Mouse (Mus musculus) forebrain, embryonic 15.5 days (tissue): ENCODE measurements around the gene Inpp5a. TPM values are rescaled to one million over a fixed set of nuclear protein-coding genes. Genes with fewer than 3 reads are reported as not detected.
A peak's percentile ranks its signal among the peaks of the same experiment; 100 is the strongest.

Experiments used
- ATAC-seq: fragments of 200-750 bp; cut with Nextera tagmentation; replicated peaks from 2 replicates; pipeline ENCODE4 v1.8.0; 2017; ENCODE audit warnings: mild to moderate bottlenecking, moderate TSS enrichment, moderate library complexity
- H3K27ac ChIP-seq: fragments of 300-500 bp; sonication (generic); replicated peaks from 2 replicates; pipeline ENCODE4 v1.5.1; 2015; ENCODE audit warnings: mild to moderate bottlenecking, inconsistent platforms
- H3K27me3 ChIP-seq: fragments of 300-500 bp; sonication (generic); 2 replicates; pipeline ENCODE4 v1.6.1; 2015; ENCODE audit warnings: inconsistent platforms
- H3K36me3 ChIP-seq: fragments of 300-500 bp; sonication (generic); 2 replicates; pipeline ENCODE4 v1.6.1; 2015; ENCODE audit warnings: mild to moderate bottlenecking, inconsistent platforms
- H3K4me1 ChIP-seq: fragments of 300-500 bp; sonication (generic); 2 replicates; pipeline ENCODE4 v1.6.1; 2015; ENCODE audit warnings: inconsistent platforms
- H3K4me2 ChIP-seq: fragments of 300-500 bp; sonication (generic); replicated peaks from 2 replicates; pipeline ENCODE4 v1.6.1; 2015; ENCODE audit warnings: mild to moderate bottlenecking, inconsistent platforms
- H3K4me3 ChIP-seq: fragments of 300-500 bp; sonication (generic); 2 replicates; pipeline ENCODE4 v1.5.1; 2015; ENCODE audit warnings: mild to moderate bottlenecking, inconsistent platforms
- H3K9ac ChIP-seq: fragments of 300-500 bp; sonication (generic); replicated peaks from 2 replicates; pipeline ENCODE4 v1.6.1; 2015; ENCODE audit warnings: mild to moderate bottlenecking, inconsistent platforms
- H3K9me3 ChIP-seq: fragments of 300-500 bp; sonication (generic); 2 replicates; pipeline ENCODE4 v1.6.1; 2016; ENCODE audit warnings: inconsistent platforms
- WGBS: fragments of 180-500 bp; shearing (Covaris S2); methylation state at CpG from one replicate; pipeline ENCODE4 v1.1.7; 2015; ENCODE audit warnings: mixed read lengths; 5-methylcytosine and 5-hydroxymethylcytosine counted together
- polyA plus RNA-seq: library from polyadenylated mRNA; unstranded; fragments of >200 nt; fragmentation: Nextera tagmentation; extraction: Ambion mirVana; gene quantifications from 2 replicates; pipeline ENCODE4 v1.2.1, GENCODE M21; 2015

Gene Inpp5a
- polyA plus RNA-seq, 1 experiment from 2014 or later: 12.7 TPM

DNA sequence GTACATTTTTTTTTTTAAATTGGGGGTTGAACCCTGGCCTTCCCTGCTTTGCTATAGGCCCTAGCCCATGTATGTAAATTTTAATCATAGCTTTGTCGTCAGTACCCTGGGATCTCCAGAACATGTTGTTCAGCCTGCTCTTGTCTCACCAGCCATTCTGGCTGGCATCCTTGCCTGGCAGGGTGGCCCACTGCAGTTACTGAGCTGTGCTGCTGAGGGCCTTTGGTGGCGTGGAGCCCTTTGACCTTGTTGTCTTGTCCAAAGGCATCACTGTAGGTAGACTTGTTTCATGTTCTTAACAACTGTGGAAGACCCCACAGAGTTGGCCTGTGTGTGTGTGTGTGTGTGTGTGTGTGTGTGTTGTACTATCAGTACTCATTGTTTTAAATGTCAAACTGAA, 3.2 kb downstream of the Inpp5a start:
- H3K9me3 ChIP-seq: no peaks in the 10 kb centered on the region
- no peak for ATAC-seq
- 82% methylated on average over 2 of the region's 2 CpGs for WGBS

DNA sequence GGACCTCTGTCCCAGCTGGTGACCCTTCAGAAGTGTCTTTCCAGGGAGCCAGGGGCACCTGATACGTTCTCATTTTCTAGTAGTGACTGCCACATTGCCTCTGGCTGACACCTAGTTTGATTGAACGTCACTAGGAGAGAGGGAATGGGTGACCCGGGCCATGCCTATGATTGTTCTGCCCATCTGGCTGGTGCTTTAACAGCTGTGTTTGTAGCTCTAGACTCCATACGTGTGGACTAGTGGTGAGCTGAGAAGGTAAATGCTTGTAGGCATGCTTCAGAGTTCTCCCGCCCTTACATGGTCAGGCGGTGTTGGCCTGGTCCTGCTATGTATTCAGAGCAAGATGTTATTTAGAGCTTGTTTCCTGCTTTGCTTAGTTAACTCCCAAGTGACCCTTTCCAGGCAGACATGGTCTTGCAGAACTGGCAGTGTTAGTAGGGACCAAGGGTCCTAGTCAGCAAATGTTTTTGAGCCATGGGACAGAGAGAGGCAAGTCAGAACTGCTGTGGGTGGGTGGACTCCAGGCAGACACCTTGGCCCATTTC, 3.9 kb downstream of the Inpp5a start:
- 71% methylated on average over 6 of the region's 6 CpGs for WGBS
- no peaks in the 10 kb centered on the region for H3K36me3 ChIP-seq
- peaks cover 24% of the 10 kb centered on the region for H3K4me1 ChIP-seq
- no peak for ATAC-seq
- no peak overlapping the region for H3K27ac ChIP-seq
- H3K9me3 ChIP-seq: no peaks in the 10 kb centered on the region
- no peak overlapping the region for H3K4me2 ChIP-seq
- H3K9ac ChIP-seq: no peak overlapping the region
- no peaks in the 10 kb centered on the region for H3K27me3 ChIP-seq
- no peak overlapping the region for H3K4me3 ChIP-seq

More for the DNA sequence above, 3.2 kb downstream of the Inpp5a start:
- Histone ChIP-seq H3K4me3 (no peak overlapping the region), H3K9ac (no peak overlapping the region), H3K27me3 (no peaks in the 10 kb centered on the region), H3K36me3 (no peaks in the 10 kb centered on the region), H3K4me1 (peaks cover 26% of the 10 kb centered on the region), H3K4me2 (no peak overlapping the region), H3K27ac (no peak overlapping the region)

DNA sequence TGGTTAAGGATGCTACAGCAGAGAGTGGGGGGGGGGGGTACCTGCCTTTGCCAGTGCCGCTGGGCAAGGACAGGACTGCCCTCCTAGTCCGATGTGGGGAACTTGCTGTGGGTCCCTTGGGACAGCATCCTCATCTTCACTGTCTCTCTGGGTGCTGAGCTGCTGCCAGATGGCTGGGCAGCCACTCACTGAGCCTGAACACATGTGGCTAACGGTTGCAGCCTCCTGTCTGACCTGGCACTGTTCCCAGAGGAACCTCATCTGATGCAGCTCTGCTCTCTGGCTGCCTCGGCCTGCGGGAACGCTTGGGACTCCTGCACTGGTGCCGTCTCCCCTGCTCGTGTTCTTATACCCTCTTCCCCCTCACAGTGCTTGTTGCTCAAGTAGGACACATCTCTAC, 8.6 kb downstream of the Inpp5a start:
- Histone ChIP-seq H3K9ac (no peak overlapping the region), H3K4me3 (no peak overlapping the region), H3K27me3 (no peaks in the 10 kb centered on the region), H3K9me3 (no peaks in the 10 kb centered on the region), H3K4me2 (no peak overlapping the region), H3K4me1 (peaks cover 18% of the 10 kb centered on the region), H3K27ac (no peak overlapping the region), H3K36me3 (no peaks in the 10 kb centered on the region)
- ATAC-seq: peak; percentile 58
- 29% methylated on average over 8 of the region's 8 CpGs for WGBS

DNA sequence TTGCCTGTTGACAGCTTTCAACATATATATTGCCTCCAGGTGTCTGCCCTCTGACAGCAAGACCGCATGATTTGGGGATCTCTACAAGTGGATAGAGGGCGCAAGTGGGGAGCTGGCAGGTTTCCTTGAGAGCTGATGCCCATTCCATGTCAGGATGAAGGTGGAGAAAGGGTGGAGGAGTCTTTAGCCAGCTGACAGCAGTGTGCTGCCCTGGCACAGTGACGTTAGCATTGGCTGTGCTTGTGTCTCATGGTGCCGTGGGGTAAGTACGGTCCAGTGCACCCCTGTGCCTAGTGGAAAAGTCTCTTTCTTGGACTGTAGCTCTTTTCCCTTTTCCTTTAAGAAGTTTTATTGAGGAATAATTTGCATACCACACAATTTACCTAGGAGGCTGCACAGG, 9.2 kb downstream of the Inpp5a start:
- H3K9me3 ChIP-seq: no peaks in the 10 kb centered on the region
- no peak overlapping the region for H3K4me2 ChIP-seq
- no peak overlapping the region for H3K4me3 ChIP-seq
- H3K27ac ChIP-seq: no peak overlapping the region
- no peaks in the 10 kb centered on the region for H3K27me3 ChIP-seq
- no peak overlapping the region for H3K9ac ChIP-seq
- 76% methylated on average over 5 of the region's 5 CpGs for WGBS
- ATAC-seq: no peak
- H3K36me3 ChIP-seq: no peaks in the 10 kb centered on the region
- peaks cover 18% of the 10 kb centered on the region for H3K4me1 ChIP-seq

DNA sequence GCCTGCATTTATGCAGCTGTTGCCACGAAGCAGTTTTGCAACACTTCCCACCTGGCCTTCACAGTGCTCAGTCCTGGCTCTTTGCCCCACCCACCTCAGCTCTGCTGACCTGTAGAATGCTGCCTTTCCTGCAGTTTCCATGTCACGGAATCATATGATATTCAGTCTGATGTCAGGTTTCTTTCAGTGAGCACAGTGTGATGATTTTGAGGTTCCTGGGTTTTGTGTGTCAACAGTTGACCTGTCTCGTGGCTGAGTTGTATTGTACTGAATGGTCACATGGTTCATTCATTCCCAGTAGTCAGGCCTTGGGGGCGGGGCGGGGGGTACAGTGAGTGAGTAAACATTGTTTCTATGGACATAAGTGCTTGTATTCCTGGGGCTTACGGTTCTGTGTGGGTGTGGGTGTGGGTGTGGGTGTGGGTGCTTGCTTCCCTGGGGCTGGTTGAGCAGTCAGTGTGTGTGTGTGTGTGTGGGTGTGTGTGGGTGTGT, 9.7 kb downstream of the Inpp5a start:
- 69% methylated on average over 6 of the region's 6 CpGs for WGBS
- no peaks in the 10 kb centered on the region for H3K36me3 ChIP-seq
- H3K4me1 ChIP-seq: peaks cover 18% of the 10 kb centered on the region
- H3K27ac ChIP-seq: no peak overlapping the region
- H3K9me3 ChIP-seq: no peaks in the 10 kb centered on the region
- H3K9ac ChIP-seq: no peak overlapping the region
- no peak overlapping the region for H3K4me2 ChIP-seq
- no peak for ATAC-seq
- no peak overlapping the region for H3K4me3 ChIP-seq
- no peaks in the 10 kb centered on the region for H3K27me3 ChIP-seq

DNA sequence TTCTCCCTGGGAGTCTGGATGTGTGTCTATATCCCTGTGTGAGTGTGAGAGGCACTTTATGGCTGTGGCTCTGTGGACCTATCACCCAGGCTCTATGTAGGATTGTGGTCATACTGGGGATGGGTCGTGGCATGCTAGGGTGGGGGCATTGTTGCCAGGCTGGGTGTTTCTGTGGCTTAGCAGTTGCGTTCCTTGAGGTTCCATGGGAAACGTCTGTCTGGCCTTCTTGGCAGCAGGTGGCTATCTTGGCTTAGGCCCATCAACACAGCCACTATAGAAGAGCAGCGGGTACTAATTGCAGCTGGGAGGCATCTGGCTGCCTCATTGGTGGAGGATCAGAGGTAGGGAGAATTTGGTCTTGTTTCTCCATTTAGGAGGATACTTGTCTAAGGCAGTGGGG, 10.7 kb downstream of the Inpp5a start:
- Histone ChIP-seq H3K4me3 (no peak overlapping the region), H3K9me3 (no peaks in the 10 kb centered on the region), H3K27me3 (no peaks in the 10 kb centered on the region), H3K36me3 (no peaks in the 10 kb centered on the region), H3K4me2 (no peak overlapping the region), H3K4me1 (peaks cover 18% of the 10 kb centered on the region), H3K27ac (no peak overlapping the region), H3K9ac (no peak overlapping the region)
- WGBS: 59% methylated on average over 4 of the region's 4 CpGs
- ATAC-seq: no peak

DNA sequence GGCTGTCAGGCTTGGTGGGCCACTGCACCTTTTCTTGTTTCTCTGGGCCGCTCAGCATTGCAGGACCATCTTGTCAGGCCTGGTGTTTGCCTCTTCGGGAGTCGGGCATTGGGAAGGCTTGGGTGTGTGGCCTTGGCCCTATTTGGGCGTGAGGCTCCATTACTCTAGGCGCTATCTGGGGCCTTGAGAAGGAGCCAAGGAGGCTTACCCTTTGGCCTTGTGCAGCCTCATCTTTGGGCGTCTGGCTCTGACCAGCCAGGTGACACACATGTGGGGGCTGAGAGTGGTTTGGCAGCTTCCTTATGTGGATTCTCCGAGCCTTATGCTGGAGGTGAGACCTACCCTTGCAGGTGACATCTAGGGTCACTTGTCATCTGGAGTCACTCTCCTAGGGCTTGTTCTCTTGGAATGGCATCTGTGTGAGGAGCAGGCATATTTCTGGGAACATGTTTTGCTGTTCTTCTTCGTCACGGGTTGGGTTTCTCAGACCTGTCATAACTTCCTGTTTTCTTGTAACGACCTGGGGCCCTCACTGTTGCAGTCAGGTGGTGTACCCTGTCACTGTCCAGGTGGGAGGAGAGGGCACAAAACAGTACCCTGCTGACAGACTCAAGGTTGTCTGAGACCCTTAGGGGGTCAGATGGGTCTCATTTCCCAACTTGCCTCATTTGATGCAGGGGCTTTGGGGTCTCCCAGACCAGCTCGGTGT, 11.2 kb downstream of the Inpp5a start:
- 92% methylated on average over 11 of the region's 11 CpGs for WGBS
- no peak overlapping the region for H3K27ac ChIP-seq
- peaks cover 18% of the 10 kb centered on the region for H3K4me1 ChIP-seq
- no peaks in the 10 kb centered on the region for H3K27me3 ChIP-seq
- no peaks in the 10 kb centered on the region for H3K36me3 ChIP-seq
- ATAC-seq: no peak
- no peak overlapping the region for H3K4me2 ChIP-seq
- no peak overlapping the region for H3K4me3 ChIP-seq
- no peaks in the 10 kb centered on the region for H3K9me3 ChIP-seq
- H3K9ac ChIP-seq: no peak overlapping the region

DNA sequence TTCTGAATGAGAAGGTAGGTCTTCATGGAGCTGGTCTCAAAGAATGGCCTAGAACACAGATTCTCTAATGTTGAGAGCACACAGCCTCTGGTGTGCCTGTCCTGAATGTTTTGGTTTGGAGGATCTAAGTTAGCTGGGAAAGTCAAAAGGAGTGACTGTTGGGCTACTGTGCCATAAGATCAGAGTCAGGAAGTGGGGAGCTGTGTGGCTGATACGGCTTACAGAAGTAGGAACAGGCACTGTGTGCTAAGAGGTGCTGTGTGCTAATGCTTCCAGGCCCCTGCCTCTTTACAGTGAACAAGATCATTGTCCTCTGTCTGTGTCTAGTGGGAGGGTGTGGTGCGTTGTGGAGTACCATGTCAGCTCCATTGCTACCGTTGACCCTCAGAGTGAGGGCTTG, 12.0 kb downstream of the Inpp5a start:
- WGBS: 91% methylated on average over 3 of the region's 3 CpGs
- no peak for ATAC-seq

DNA sequence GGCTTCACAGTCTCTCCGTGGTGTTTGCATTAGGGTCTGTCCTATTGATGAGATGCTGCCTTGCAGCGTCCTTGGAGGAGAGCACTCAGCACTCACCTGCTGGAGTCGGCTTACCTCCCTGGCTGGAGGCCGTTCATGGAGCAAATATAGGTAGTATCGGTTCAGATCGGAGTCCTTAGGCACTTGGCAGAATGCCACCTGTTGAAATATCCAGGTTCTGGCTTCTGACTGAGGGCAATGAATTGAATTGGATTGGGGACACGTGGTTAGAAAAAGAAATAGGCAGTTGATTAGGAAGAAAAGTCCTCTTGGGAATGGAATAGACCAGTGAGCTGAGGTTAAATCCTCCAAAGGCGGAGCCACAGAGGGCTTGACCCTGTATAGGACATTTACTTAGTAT, 12.9 kb downstream of the Inpp5a start:
- no peaks in the 10 kb centered on the region for H3K27me3 ChIP-seq
- WGBS: 84% methylated on average over 8 of the region's 8 CpGs
- H3K9ac ChIP-seq: no peak overlapping the region
- H3K36me3 ChIP-seq: no peaks in the 10 kb centered on the region
- H3K9me3 ChIP-seq: no peaks in the 10 kb centered on the region
- peaks cover 18% of the 10 kb centered on the region for H3K4me1 ChIP-seq
- ATAC-seq: no peak
- H3K4me2 ChIP-seq: no peak overlapping the region
- H3K27ac ChIP-seq: no peak overlapping the region
- no peak overlapping the region for H3K4me3 ChIP-seq

More for the DNA sequence above, 12.0 kb downstream of the Inpp5a start:
- no peaks in the 10 kb centered on the region for H3K36me3 ChIP-seq
- no peak overlapping the region for H3K4me3 ChIP-seq
- H3K27me3 ChIP-seq: no peaks in the 10 kb centered on the region
- no peak overlapping the region for H3K4me2 ChIP-seq
- no peaks in the 10 kb centered on the region for H3K9me3 ChIP-seq
- H3K27ac ChIP-seq: no peak overlapping the region
- peaks cover 18% of the 10 kb centered on the region for H3K4me1 ChIP-seq
- no peak overlapping the region for H3K9ac ChIP-seq

DNA sequence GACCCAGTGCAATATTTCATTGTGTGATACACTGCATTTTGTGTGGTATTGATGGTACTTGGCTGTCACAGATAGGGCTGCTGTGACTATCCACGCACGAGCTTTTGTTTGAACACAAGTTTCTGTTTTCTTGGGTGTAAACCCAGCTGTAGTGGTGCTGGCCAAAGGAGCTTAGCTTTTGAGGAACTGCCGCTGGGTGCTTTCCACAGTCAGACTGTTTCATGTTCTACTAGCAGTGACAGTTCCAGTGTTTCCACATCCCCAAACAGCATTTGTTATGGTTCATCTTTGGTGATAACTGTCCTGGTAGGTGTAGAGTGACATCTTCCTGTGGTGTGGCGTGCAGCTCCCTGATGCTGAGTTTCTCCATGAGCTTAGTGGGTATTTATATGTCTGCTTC, 13.8 kb downstream of the Inpp5a start:
- no peak overlapping the region for H3K4me3 ChIP-seq
- no peak overlapping the region for H3K9ac ChIP-seq
- no peaks in the 10 kb centered on the region for H3K36me3 ChIP-seq
- no peak overlapping the region for H3K4me2 ChIP-seq
- H3K27ac ChIP-seq: no peak overlapping the region
- 91% methylated on average over 4 of the region's 4 CpGs for WGBS
- no peak for ATAC-seq
- no peaks in the 10 kb centered on the region for H3K9me3 ChIP-seq
- H3K4me1 ChIP-seq: peaks cover 14% of the 10 kb centered on the region
- H3K27me3 ChIP-seq: no peaks in the 10 kb centered on the region

DNA sequence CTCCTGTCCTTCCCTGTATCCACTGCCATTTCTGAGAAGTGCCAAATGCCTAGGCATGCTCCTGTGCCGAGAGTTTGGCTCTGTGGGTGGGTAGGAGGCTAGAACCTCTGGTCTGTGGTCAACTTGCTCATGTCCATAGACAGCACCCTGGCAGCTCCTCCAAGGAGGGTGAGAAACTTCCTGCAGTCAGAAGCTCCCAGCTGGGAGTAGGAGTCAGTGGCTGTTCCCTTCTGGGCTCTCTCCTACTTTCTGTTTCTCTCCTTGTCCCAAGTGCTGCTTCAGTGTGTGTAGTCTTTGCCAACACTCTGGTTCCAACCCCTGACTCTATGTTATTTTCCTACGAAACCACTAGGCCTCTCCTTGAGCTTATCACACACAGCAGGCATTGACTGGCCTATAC, 17.7 kb downstream of the Inpp5a start:
- Histone ChIP-seq H3K4me3 (no peak overlapping the region), H3K36me3 (no peaks in the 10 kb centered on the region), H3K4me1 (no peaks in the 10 kb centered on the region), H3K4me2 (no peak overlapping the region), H3K27ac (no peak overlapping the region), H3K9me3 (no peaks in the 10 kb centered on the region), H3K27me3 (no peaks in the 10 kb centered on the region), H3K9ac (no peak overlapping the region)
- 87% methylated on average over 2 of the region's 2 CpGs for WGBS
- no peak for ATAC-seq

DNA sequence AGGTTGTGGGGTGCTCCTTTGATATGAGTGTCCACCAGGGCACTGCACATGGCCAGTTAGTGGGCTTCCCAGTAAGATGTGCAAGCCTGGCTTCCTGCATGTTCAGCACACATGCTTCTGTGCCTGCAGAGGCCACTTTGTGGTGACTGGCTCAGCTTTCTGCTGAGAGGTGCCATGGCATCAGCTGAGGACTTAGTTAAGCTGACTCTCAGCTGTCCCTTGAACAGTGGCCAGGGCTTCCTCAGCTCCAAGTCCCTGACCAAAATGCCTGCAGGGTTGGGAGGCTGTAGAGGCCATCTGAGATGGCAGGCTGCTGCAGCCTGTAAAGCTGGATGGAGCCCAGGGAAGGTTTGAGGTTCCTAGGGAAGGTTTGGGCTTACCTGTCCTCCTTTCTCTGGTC, 19.1 kb downstream of the Inpp5a start:
- Histone ChIP-seq H3K4me1 (peaks cover 4% of the 10 kb centered on the region; the same call in 1 of the 2 replicates), H3K27me3 (no peaks in the 10 kb centered on the region), H3K27ac (no peak overlapping the region), H3K4me3 (no peak overlapping the region), H3K9me3 (no peaks in the 10 kb centered on the region), H3K36me3 (no peaks in the 10 kb centered on the region), H3K4me2 (no peak overlapping the region), H3K9ac (no peak overlapping the region)
- ATAC-seq: no peak

DNA sequence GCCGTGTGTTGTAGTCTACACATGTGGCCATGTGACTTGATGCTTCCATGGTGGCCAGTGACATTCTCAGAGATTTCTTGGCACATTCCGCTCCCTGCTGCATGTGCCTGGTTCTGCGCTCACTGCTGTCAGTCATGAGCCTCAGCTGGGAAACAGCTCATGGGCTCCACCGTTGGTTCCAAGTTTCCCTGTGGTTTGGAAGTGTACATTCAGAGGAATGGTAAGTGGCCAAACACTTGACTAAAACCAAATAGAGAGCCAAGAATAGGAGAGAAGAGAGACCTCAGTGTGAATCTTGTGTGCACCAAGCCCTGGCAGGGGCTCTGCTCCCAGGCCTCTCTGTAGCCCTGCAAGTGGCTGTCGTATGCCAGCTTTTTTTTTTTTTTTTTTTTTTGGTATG, 21.0 kb downstream of the Inpp5a start:
- H3K27ac ChIP-seq: no peak overlapping the region
- H3K27me3 ChIP-seq: no peaks in the 10 kb centered on the region
- H3K9me3 ChIP-seq: no peaks in the 10 kb centered on the region
- peaks cover 4% of the 10 kb centered on the region; the same call in 1 of the 2 replicates for H3K4me1 ChIP-seq
- H3K9ac ChIP-seq: no peak overlapping the region
- no peaks in the 10 kb centered on the region for H3K36me3 ChIP-seq
- H3K4me3 ChIP-seq: no peak overlapping the region
- no peak for ATAC-seq
- WGBS: 78% methylated on average over 5 of the region's 5 CpGs
- no peak overlapping the region for H3K4me2 ChIP-seq
